Mouse (Mus musculus) hematopoietic stem cell, adult 5-6 weeks (primary cell): Measurements from ENCODE around the gene Bag6. TPM values are rescaled to one million over a fixed set of nuclear protein-coding genes. Genes with fewer than 3 reads are reported as not detected.

Experiments used
- ATAC-seq, 2 experiments: fragments of 125-278 bp in 1 of 2; replicated peaks in 1 of 2; 2 replicates each; pipeline ENCODE4 v1.8.0; 2016 to 2017; ENCODE audit warnings: inconsistent platforms in 2 of 2, mild to moderate bottlenecking in 2 of 2, moderate number of reproducible peaks in 2 of 2, low read depth in 1 of 2, moderate TSS enrichment in 1 of 2; ENCODE audit not compliant: low FRiP score in 2 of 2, poor library complexity in 2 of 2, severe bottlenecking in 2 of 2, insufficient read depth in 1 of 2, low TSS enrichment in 1 of 2
- total RNA-seq: library from RNA; stranded (forward); fragments of 172-1452, 232-1000 nt; gene quantifications from 2 replicates; pipeline ENCODE4 v1.2.3, GENCODE M21; 2017

The Bag6 gene
- total RNA-seq, 1 experiment from 2014 or later: 109 TPM

GRCm38 (mm10) chr17:35195631-35196320 lies 60.8 kb downstream of the Bag6 start:
- peak; percentile 68 to 75 for ATAC-seq

GRCm38 (mm10) chr17:35196321-35196641 lies 61.3 kb downstream of the Bag6 start:
- no peak for ATAC-seq

Other genes with a start within 250 kb of the Bag6 start
- gene C2, start 236.9 kb upstream of the Bag6 start, total RNA-seq: 3.3 TPM in 1 of 2 replicates, not detected in the other
- gene Ehmt2, start 236.7 kb upstream of the Bag6 start, total RNA-seq: 106 and 109 TPM in 2 replicates
- gene Slc44a4, start 220.7 kb upstream of the Bag6 start, total RNA-seq: 0.19 TPM in 1 of 2 replicates, not detected in the other
- 6.9 and 12.1 TPM in 2 replicates for gene Neu1, start 203.9 kb upstream of the Bag6 start, total RNA-seq
- 18.4 and 24.7 TPM in 2 replicates for gene Hspa1b, start 175.9 kb upstream of the Bag6 start, total RNA-seq
- 1.1 TPM in 1 of 2 replicates, not detected in the other for gene Gm20481, start 165.3 kb upstream of the Bag6 start, total RNA-seq
- gene Hspa1a, start 163.0 kb upstream of the Bag6 start, total RNA-seq: 16.3 and 22.9 TPM in 2 replicates
- gene Hspa1l, start 162.5 kb upstream of the Bag6 start, total RNA-seq: 0.05 TPM in 1 of 2 replicates, not detected in the other
- gene Lsm2, start 153.3 kb upstream of the Bag6 start, total RNA-seq: 28.5 and 39.0 TPM in 2 replicates
- 228 and 415 TPM in 2 replicates for gene Vars, start 134.2 kb upstream of the Bag6 start, total RNA-seq
- gene Vwa7, start 118.6 kb upstream of the Bag6 start, total RNA-seq: 0.38 and 0.45 TPM in 2 replicates
- gene Sapcd1, start 107.2 kb upstream of the Bag6 start, total RNA-seq: 1.7 TPM in 1 of 2 replicates, not detected in the other
- gene Msh5, start 88.4 kb upstream of the Bag6 start, total RNA-seq: 3.7 and 7.9 TPM in 2 replicates
- 294 and 299 TPM in 2 replicates for gene Clic1, start 85.2 kb upstream of the Bag6 start, total RNA-seq
- gene Ddah2, start 76.1 kb upstream of the Bag6 start, total RNA-seq: 27.4 and 32.3 TPM in 2 replicates
- not detected in 2 replicates for gene Ly6g6c, start 69.8 kb upstream of the Bag6 start, total RNA-seq
- not detected in 2 replicates for gene Mpig6b, start 69.0 kb upstream of the Bag6 start, total RNA-seq
- gene Ly6g6e, start 58.3 kb upstream of the Bag6 start, total RNA-seq: not detected in 2 replicates
- not detected in 2 replicates for gene Ly6g6d, start 57.1 kb upstream of the Bag6 start, total RNA-seq
- not detected in 2 replicates for gene Ly6g6f, start 49.6 kb upstream of the Bag6 start, total RNA-seq
- 25.9 and 30.0 TPM in 2 replicates for gene Abhd16a, start 45.9 kb upstream of the Bag6 start, total RNA-seq
- not detected in 2 replicates for gene Ly6g5c, start 26.9 kb upstream of the Bag6 start, total RNA-seq
- gene Ly6g5b, start 19.8 kb upstream of the Bag6 start, total RNA-seq: 1.6 TPM in 1 of 2 replicates, not detected in the other
- gene Gpank1, start 13.7 kb upstream of the Bag6 start, total RNA-seq: 31.2 and 35.1 TPM in 2 replicates
- 250 and 330 TPM in 2 replicates for gene Csnk2b, start 13.1 kb upstream of the Bag6 start, total RNA-seq
- 6.1 and 6.3 TPM in 2 replicates for gene D17H6S53E, start 8.8 kb upstream of the Bag6 start, total RNA-seq
- 0.38 TPM in 1 of 2 replicates, not detected in the other for gene Apom, start 3.1 kb upstream of the Bag6 start, total RNA-seq
- gene Prrc2a, start 29.7 kb downstream of the Bag6 start, total RNA-seq: 61.3 and 65.9 TPM in 2 replicates
- 1.8 TPM in 1 of 2 replicates, not detected in the other for gene Aif1, start 40.9 kb downstream of the Bag6 start, total RNA-seq
- gene Lst1, start 53.3 kb downstream of the Bag6 start, total RNA-seq: 85.1 and 145 TPM in 2 replicates
- gene Ltb, start 59.3 kb downstream of the Bag6 start, total RNA-seq: 31.4 and 64.0 TPM in 2 replicates
- 22.3 and 44.4 TPM in 2 replicates for gene Tnf, start 66.8 kb downstream of the Bag6 start, total RNA-seq
- gene Lta, start 70.2 kb downstream of the Bag6 start, total RNA-seq: not detected in 2 replicates
- 3.1 TPM in 1 of 2 replicates, not detected in the other for gene Gm16181, start 85.7 kb downstream of the Bag6 start, total RNA-seq
- 3.8 and 5.2 TPM in 2 replicates for gene Atp6v1g2, start 98.5 kb downstream of the Bag6 start, total RNA-seq
- gene Nfkbil1, start 100.6 kb downstream of the Bag6 start, total RNA-seq: 4.3 and 15.9 TPM in 2 replicates
- 207 and 226 TPM in 2 replicates for gene Ddx39b, start 106.6 kb downstream of the Bag6 start, total RNA-seq
- gene H2-D1, start 127.6 kb downstream of the Bag6 start, total RNA-seq: 627 and 791 TPM in 2 replicates
- 0.25 TPM in 1 of 2 replicates, not detected in the other for gene H2-Q1, start 185.2 kb downstream of the Bag6 start, total RNA-seq
- not detected in 2 replicates for gene H2-Q2, start 207.1 kb downstream of the Bag6 start, total RNA-seq
- gene H2-Q4, start 244.4 kb downstream of the Bag6 start, total RNA-seq: 110 and 133 TPM in 2 replicates